ENCODE assay signal across 8 mouse cellular contexts in the genomic region with DNA sequence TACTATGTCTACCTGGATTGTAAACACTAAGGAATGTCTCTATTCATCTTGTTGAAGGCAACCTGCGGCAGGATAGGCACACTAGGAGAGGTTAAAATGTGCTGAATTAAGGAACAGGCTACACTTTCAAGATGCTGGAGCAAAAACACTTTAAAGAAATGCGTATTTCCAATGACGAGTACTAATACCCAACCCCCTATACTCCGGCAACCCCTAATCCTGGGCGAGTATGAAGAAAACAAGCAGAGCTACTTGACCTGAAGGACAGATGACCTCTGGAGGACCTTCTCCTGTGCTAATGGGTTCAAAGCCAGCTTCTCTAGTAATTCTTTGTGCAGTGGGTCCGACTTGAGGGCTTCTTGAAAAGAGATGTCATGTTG. TPM values are rescaled to one million over a fixed set of nuclear protein-coding genes. Genes with fewer than 3 reads are reported as not detected.
DNase-seq lines count a peak whose midpoint lies in the region; ATAC-seq and TF ChIP-seq lines count a peak whose summit lies in the region.

No protein-coding gene starts in this region.

- peak overlapping the region; percentile 82 for H3K9ac ChIP-seq in liver, embryonic 11.5 days (ENCODE audit: low read depth, low read length)
- peak overlapping the region; percentile 92 for H3K9ac ChIP-seq in stomach, postnatal 0 days (ENCODE audit: low read length)

- 13% methylated on average over 6 of the region's 6 CpGs for WGBS in liver, embryonic 11.5 days
- 7% methylated on average over 6 of the region's 6 CpGs for WGBS in stomach, postnatal 0 days

- no peaks in the 10 kb centered on the region for H3K27me3 ChIP-seq in testis, adult 2 months (ENCODE audit: control insufficient read depth, insufficient read depth, low read length)
- H3K27me3 ChIP-seq in liver, embryonic 11.5 days (replicated peaks; ENCODE audit: control insufficient read depth, insufficient read depth, low read length) = no peaks in the 10 kb centered on the region
- H3K27me3 ChIP-seq in stomach, postnatal 0 days (ENCODE audit: control insufficient read depth, insufficient read depth, low read length) = no peaks in the 10 kb centered on the region

- no peaks in the 10 kb centered on the region for H3K36me3 ChIP-seq in testis, adult 2 months (ENCODE audit: control insufficient read depth, insufficient read depth, low read length)
- peaks cover 3% of the 10 kb centered on the region; the same call in 1 of the 2 replicates for H3K36me3 ChIP-seq in liver, embryonic 11.5 days (ENCODE audit: control insufficient read depth, insufficient read depth, low read length)
- H3K36me3 ChIP-seq in stomach, postnatal 0 days (ENCODE audit: control insufficient read depth, insufficient read depth, low read length) = peaks cover 3% of the 10 kb centered on the region; the same call in 1 of the 2 replicates

- peak overlapping the region; percentile 95 for H3K27ac ChIP-seq in gastrocnemius, adult 2 months
- no peak overlapping the region for H3K27ac ChIP-seq in testis, adult 2 months (ENCODE audit: control insufficient read depth, insufficient read depth, low read depth, low read length)
- peak overlapping the region; percentile 77; the same call in 1 of the 2 replicates for H3K27ac ChIP-seq in liver, embryonic 11.5 days (ENCODE audit: low read depth, low read length)
- no peak overlapping the region; the same call in 1 of the 2 replicates for H3K27ac ChIP-seq in stomach, postnatal 0 days (replicated peaks)

- peak overlapping the region; percentile 98 for H3K4me2 ChIP-seq in liver, embryonic 11.5 days
- H3K4me2 ChIP-seq in stomach, postnatal 0 days (replicated peaks; ENCODE audit: low read depth) = peak overlapping the region; percentile 93

- intact Hi-C loops in gastrocnemius, adult 2 months (cut with DNase I) = loop anchor here (10.0 kb wide), 1 partner anchor 297 kb away; no protein-coding TSS in a partner anchor
- intact Hi-C loops in gastrocnemius, postnatal 14 days (cut with DNase I; ENCODE audit: low total_unique reads) = no loop called here

- no peak for TF ChIP-seq EP300 in stomach, postnatal 0 days (optimal IDR thresholded peaks at IDR 0.05)

- ATAC-seq in liver, embryonic 11.5 days (replicated peaks; ENCODE audit: low FRiP score) = no peak
- peak; percentile 4; the same call in 1 of the 2 replicates for ATAC-seq in stomach, postnatal 0 days (ENCODE audit: low FRiP score, low TSS enrichment)

- H3K9me3 ChIP-seq in liver, embryonic 11.5 days (ENCODE audit: control insufficient read depth, low read length) = no peaks in the 10 kb centered on the region
- H3K9me3 ChIP-seq in stomach, postnatal 0 days (ENCODE audit: control insufficient read depth, low read length) = no peaks in the 10 kb centered on the region

- peak overlapping the region; percentile 94 for H3K4me3 ChIP-seq in gastrocnemius, adult 2 months
- peak overlapping the region; percentile 99 for H3K4me3 ChIP-seq in testis, adult 2 months (ENCODE audit: control insufficient read depth, low read depth, low read length)
- H3K4me3 ChIP-seq in liver, embryonic 11.5 days (ENCODE audit: low read depth, low read length) = peak overlapping the region; percentile 88
- H3K4me3 ChIP-seq in stomach, postnatal 0 days (ENCODE audit: low read depth, low read length) = peak overlapping the region; percentile 87

- peaks cover 4% of the 10 kb centered on the region for H3K4me1 ChIP-seq in testis, adult 2 months (ENCODE audit: control insufficient read depth, insufficient read depth, low read length)
- peaks cover 11% of the 10 kb centered on the region for H3K4me1 ChIP-seq in liver, embryonic 11.5 days (replicated peaks; ENCODE audit: control insufficient read depth, insufficient read depth, low read length)
- peaks cover 2% of the 10 kb centered on the region; the same call in 1 of the 2 replicates for H3K4me1 ChIP-seq in stomach, postnatal 0 days (replicated peaks; ENCODE audit: control insufficient read depth, insufficient read depth)

- no peak for TF ChIP-seq POLR2A in testis, adult 2 months (IDR thresholded peaks at IDR 0.05; ENCODE audit: control insufficient read depth, low read depth, low read length)

- TF ChIP-seq CTCF in gastrocnemius, adult 2 months (IDR thresholded peaks at IDR 0.05) = no peak
- TF ChIP-seq CTCF in testis, adult 2 months (IDR thresholded peaks at IDR 0.05; ENCODE audit: control insufficient read depth, insufficient read depth, insufficient replicate concordance, low read depth, low read length) = no peak
- TF ChIP-seq CTCF in stomach, postnatal 0 days (IDR thresholded peaks at IDR 0.05; ENCODE audit: low read depth) = no peak

- no peak for DNase-seq in gastrocnemius, adult 2 months
- DNase-seq in gastrocnemius, postnatal 14 days = no peak
- no peak for DNase-seq in testis, postnatal 14 days (ENCODE audit: low spot score)
- no peak for DNase-seq in liver, embryonic 11.5 days (ENCODE audit: low spot score)
- DNase-seq in stomach, postnatal 0 days (ENCODE audit: low spot score) = no peak
- DNase-seq in right cerebral cortex, adult 2 months (ENCODE audit: low spot score in 2 of 2) = no peak
- DNase-seq in cerebellum, adult 8-10 months = no peak

RNA-seq across cellular contexts. Expression of a gene that starts 1.7 kb away (rescaled TPM):
- 1 to 10 TPM; 3.2 to 4.9 TPM for total RNA-seq in gastrocnemius, adult 2 months (2021)
- total RNA-seq in gastrocnemius, postnatal 14 days (2021) = 1 to 10 TPM; 2.8 to 3.8 TPM
- 2.0 and 2.3 TPM in 2 replicates for polyA plus RNA-seq in testis, adult 2 months (2012; rRNA removed)
- polyA plus RNA-seq in liver, embryonic 11.5 days (2014; fragmentation: Nextera tagmentation; extraction: Ambion mirVana) = 15.1 and 16.7 TPM in 2 replicates
- polyA plus RNA-seq in stomach, postnatal 0 days (2015; fragmentation: Nextera tagmentation; extraction: Ambion mirVana) = 9.3 and 9.8 TPM in 2 replicates

RNA-seq across cellular contexts. Expression of a gene that starts 25.1 kb away (rescaled TPM):
- total RNA-seq in gastrocnemius, adult 2 months (2021) = not detected
- total RNA-seq in gastrocnemius, postnatal 14 days (2021) = not detected
- 6.0 and 7.4 TPM in 2 replicates for polyA plus RNA-seq in testis, adult 2 months (2012; rRNA removed)
- polyA plus RNA-seq in liver, embryonic 11.5 days (2014; fragmentation: Nextera tagmentation; extraction: Ambion mirVana) = 0.07 and 0.09 TPM in 2 replicates
- 0.01 and 0.02 TPM in 2 replicates for polyA plus RNA-seq in stomach, postnatal 0 days (2015; fragmentation: Nextera tagmentation; extraction: Ambion mirVana)

RNA-seq across cellular contexts. Expression of a gene that starts 30.1 kb away (rescaled TPM):
- total RNA-seq in gastrocnemius, adult 2 months (2021) = 10 to 100 TPM; 27.0 to 36.3 TPM
- 10 to 100 TPM; 53.4 to 71.0 TPM for total RNA-seq in gastrocnemius, postnatal 14 days (2021)
- polyA plus RNA-seq in testis, adult 2 months (2012; rRNA removed) = 115 and 121 TPM in 2 replicates
- 347 and 363 TPM in 2 replicates for polyA plus RNA-seq in liver, embryonic 11.5 days (2014; fragmentation: Nextera tagmentation; extraction: Ambion mirVana)
- polyA plus RNA-seq in stomach, postnatal 0 days (2015; fragmentation: Nextera tagmentation; extraction: Ambion mirVana) = 411 and 419 TPM in 2 replicates

Comparison
In these comparisons a context has a peak if more than half of its experiments do, and no peak if none do; other contexts are left out.
1. H3K27ac ChIP-seq: peak in gastrocnemius, adult 2 months (single experiment) and liver, embryonic 11.5 days (single experiment); none in testis, adult 2 months (single experiment) and stomach, postnatal 0 days (single experiment).
2. Peak in every context shown above with its lines, with median percentiles within 50 percentile points of each other: H3K4me3 ChIP-seq.